Mouse (Mus musculus) hindbrain, postnatal 0 days (tissue): ENCODE measurements around the gene Trmt1. TPM values are rescaled to one million over a fixed set of nuclear protein-coding genes. Genes with fewer than 3 reads are reported as not detected.

Experiments used
- ATAC-seq: fragments of 200-750 bp; cut with Nextera tagmentation; 2 replicates; pipeline ENCODE4 v1.8.0; 2017; ENCODE audit warnings: mild to moderate bottlenecking, moderate TSS enrichment, moderate library complexity
- DNase-seq: peaks from one replicate; pipeline ENCODE4 v3.0.0-alpha.2; 2015; ENCODE audit warnings: low spot score
- H3K27ac ChIP-seq: fragments of 300-500 bp; sonication (generic); 2 replicates; pipeline ENCODE4 v1.5.1; 2014; ENCODE audit warnings: mild to moderate bottlenecking
- H3K27me3 ChIP-seq: fragments of 300-500 bp; sonication (generic); 2 replicates; pipeline ENCODE4 v1.6.1; 2014; ENCODE audit warnings: low read length, mixed read lengths; ENCODE audit not compliant: insufficient read depth
- H3K36me3 ChIP-seq: fragments of 300-500 bp; sonication (generic); 2 replicates; pipeline ENCODE4 v1.6.1; 2014; ENCODE audit warnings: low read length, mixed read lengths; ENCODE audit not compliant: insufficient read depth
- H3K4me1 ChIP-seq: fragments of 300-500 bp; sonication (generic); 2 replicates; pipeline ENCODE4 v1.6.1; 2014; ENCODE audit warnings: antibody characterized with exemption, low read length, mixed read lengths; ENCODE audit not compliant: insufficient read depth
- H3K4me2 ChIP-seq: fragments of 300-500 bp; sonication (generic); 2 replicates; pipeline ENCODE4 v1.6.1; 2014; ENCODE audit warnings: low read depth, mild to moderate bottlenecking, low read length, moderate library complexity, mixed read lengths
- H3K4me3 ChIP-seq: fragments of 300-500 bp; sonication (generic); 2 replicates; pipeline ENCODE4 v1.5.1; 2014; ENCODE audit warnings: low read length
- H3K9ac ChIP-seq: fragments of 300-500 bp; sonication (generic); replicated peaks from 2 replicates; pipeline ENCODE4 v1.6.1; 2014; ENCODE audit warnings: mild to moderate bottlenecking, low read length, moderate library complexity, mixed read lengths
- H3K9me3 ChIP-seq: fragments of 300-500 bp; sonication (generic); 2 replicates; pipeline ENCODE4 v1.6.1; 2016; ENCODE audit warnings: low read length, mixed read lengths
- CTCF ChIP-seq: IDR thresholded peaks from 2 replicates; pipeline ENCODE4 v1.5.1; 2016; ENCODE audit warnings: antibody characterized with exemption, control low read depth, low read depth
- WGBS: fragments of 180-500 bp; shearing (Covaris S2); extraction: QIAGEN DNeasy Blood & Tissue Kit; methylation state at CpG from one replicate; pipeline ENCODE4 v1.1.7; 2014; 5-methylcytosine and 5-hydroxymethylcytosine counted together
- polyA plus RNA-seq: library from polyadenylated mRNA; unstranded; fragments of >200 nt; fragmentation: Nextera tagmentation; extraction: Ambion mirVana; gene quantifications from 2 replicates; pipeline ENCODE4 v1.2.1, GENCODE M21; 2015
- total RNA-seq: library from RNA; depleted of rRNA; stranded (reverse); fragments of >200 nt; gene quantifications from 2 replicates; pipeline ENCODE4 v1.2.3, GENCODE M21; 2014; rRNA removed

Trmt1 gene
- 69.5 and 93.3 TPM in 2 replicates for total RNA-seq
- 71.2 and 79.2 TPM in 2 replicates for polyA plus RNA-seq

DNA sequence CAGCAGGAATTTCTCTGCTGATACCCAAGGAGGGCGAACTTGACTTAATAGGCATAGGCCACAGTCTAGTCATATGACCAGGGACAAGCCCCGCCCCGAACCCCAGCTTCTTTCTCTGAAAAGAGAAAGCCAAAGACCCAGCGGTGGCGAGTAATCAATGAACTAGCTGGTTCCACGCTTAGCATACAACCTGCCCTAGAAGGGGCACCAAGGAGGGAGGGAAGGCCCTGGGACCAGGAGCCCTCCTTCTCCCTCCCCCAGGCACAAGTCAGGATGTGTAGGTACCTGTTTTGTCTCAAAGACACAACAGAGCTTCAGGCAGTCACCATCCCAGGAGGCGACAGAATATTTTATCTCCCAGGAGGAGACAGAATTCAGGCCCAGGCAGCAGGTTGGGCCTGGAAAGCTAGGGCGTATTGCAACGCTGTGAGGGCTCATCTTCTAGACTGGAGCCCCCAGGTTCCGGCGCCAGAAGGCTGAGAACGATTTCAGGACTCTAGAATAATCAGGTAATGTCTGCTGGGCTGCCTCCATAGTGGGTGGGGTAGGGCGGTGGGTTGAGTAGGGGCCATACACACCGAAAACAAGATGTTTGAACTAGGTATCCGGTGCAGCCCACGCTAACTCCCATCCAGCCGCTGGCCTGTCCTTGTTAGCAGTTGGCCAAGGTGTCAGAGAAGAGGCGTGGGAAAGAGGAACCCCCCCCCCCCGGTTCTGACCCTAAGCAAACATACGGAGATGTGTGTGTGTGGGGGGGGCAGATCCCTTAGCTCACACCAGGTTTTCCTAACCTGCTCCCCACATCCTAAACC is at the start of gene Trmt1:
Trmt1 (plus strand) TSS at position 117 of the 812 bp plus-strand sequence.
- Histone ChIP-seq H3K27me3 (no peaks in the 10 kb centered on the region), H3K4me3 (peak within 1 kb of the TSS; percentile 100), H3K4me2 (peak within 1 kb of the TSS; percentile 94), H3K27ac (peak within 1 kb of the TSS; percentile 89), H3K9ac (peak within 1 kb of the TSS; percentile 100), H3K9me3 (no peaks in the 10 kb centered on the region), H3K36me3 (no peaks in the 10 kb centered on the region), H3K4me1 (peaks cover 22% of the 10 kb centered on the region)
- peak; percentile 52 for DNase-seq
- no peak for ATAC-seq
- 6% methylated on average over 20 of the region's 20 CpGs for WGBS
- no peak for TF ChIP-seq CTCF

GRCm38 (mm10) chr8:84637946-84638554 is 48.1 kb upstream of the Trmt1 start:
- WGBS: 42% methylated on average over 8 of the region's 8 CpGs
- H3K27ac ChIP-seq: peak overlapping the region; percentile 79; the same call in 1 of the 2 replicates
- peak overlapping the region; percentile 78 for H3K4me2 ChIP-seq

DNA sequence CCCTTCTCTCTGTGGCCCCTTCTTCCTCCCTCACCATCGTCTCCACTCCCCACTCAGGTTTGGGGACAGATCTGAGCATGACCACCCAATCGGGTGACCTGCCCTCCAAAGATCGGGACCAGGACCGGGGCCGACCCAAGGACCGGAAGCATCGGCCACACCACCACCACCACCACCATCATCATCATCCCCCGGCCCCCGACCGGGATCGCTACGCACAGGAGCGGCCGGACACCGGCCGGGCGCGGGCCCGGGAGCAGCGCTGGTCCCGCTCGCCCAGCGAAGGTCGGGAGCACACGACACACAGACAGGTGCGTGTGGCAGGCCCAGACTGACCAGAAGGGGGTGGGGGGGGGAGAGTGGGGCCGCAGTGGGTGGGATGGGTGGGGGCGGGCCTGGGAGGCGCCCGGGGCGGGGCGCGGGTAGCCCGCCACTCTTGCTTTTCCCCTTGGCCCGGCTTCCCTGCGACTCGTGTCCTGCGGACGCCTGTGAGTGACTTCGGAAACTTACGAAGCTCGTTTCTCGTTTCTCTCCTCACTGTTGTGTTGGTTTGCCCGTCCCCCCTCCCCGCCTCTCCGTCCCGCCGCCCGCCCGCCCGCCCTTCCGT is 47.4 kb upstream of the Trmt1 start:
- ATAC-seq: peak; percentile 11; the same call in 1 of the 2 replicates
- under 1% methylated on average over 41 of the region's 52 CpGs for WGBS
- peak overlapping the region; percentile 79 for H3K27ac ChIP-seq

More at GRCm38 (mm10) chr8:84637946-84638554, 48.1 kb upstream of the Trmt1 start:
- peak overlapping the region; percentile 52 for H3K9ac ChIP-seq
- no peak for DNase-seq
- H3K9me3 ChIP-seq: no peaks in the 10 kb centered on the region
- no peaks in the 10 kb centered on the region for H3K27me3 ChIP-seq
- no peak for TF ChIP-seq CTCF
- H3K36me3 ChIP-seq: 0 out of 2 replicates have a peak, but pooled peaks cover 4% of the 10 kb centered on the region
- peaks cover 8% of the 10 kb centered on the region; the same call in 1 of the 2 replicates for H3K4me1 ChIP-seq
- peak overlapping the region; percentile 43 for H3K4me3 ChIP-seq
- ATAC-seq: no peak

GRCm38 (mm10) chr8:84639162-84640009 is 46.7 kb upstream of the Trmt1 start:
- no peak; the same call in 1 of the 2 replicates for TF ChIP-seq CTCF
- Histone ChIP-seq H3K9me3 (no peaks in the 10 kb centered on the region), H3K36me3 (no peaks in the 10 kb centered on the region), H3K27me3 (no peaks in the 10 kb centered on the region), H3K4me3 (peak overlapping the region; percentile 43), H3K4me2 (peak overlapping the region; percentile 78), H3K9ac (peak overlapping the region; percentile 52), H3K4me1 (peaks cover 7% of the 10 kb centered on the region; the same call in 1 of the 2 replicates), H3K27ac (peak overlapping the region; percentile 79)
- under 1% methylated on average over 75 of the region's 106 CpGs for WGBS
- peak; percentile 93 for ATAC-seq
- DNase-seq: peak; percentile 99

More for the DNA sequence above, 47.4 kb upstream of the Trmt1 start:
- TF ChIP-seq CTCF: no peak
- H3K36me3 ChIP-seq: 0 out of 2 replicates have a peak, but pooled peaks cover 2% of the 10 kb centered on the region
- H3K27me3 ChIP-seq: no peaks in the 10 kb centered on the region
- H3K4me3 ChIP-seq: peak overlapping the region; percentile 43
- H3K9ac ChIP-seq: peak overlapping the region; percentile 52
- peaks cover 8% of the 10 kb centered on the region; the same call in 1 of the 2 replicates for H3K4me1 ChIP-seq
- peak overlapping the region; percentile 78 for H3K4me2 ChIP-seq
- DNase-seq: no peak
- no peaks in the 10 kb centered on the region for H3K9me3 ChIP-seq

DNA sequence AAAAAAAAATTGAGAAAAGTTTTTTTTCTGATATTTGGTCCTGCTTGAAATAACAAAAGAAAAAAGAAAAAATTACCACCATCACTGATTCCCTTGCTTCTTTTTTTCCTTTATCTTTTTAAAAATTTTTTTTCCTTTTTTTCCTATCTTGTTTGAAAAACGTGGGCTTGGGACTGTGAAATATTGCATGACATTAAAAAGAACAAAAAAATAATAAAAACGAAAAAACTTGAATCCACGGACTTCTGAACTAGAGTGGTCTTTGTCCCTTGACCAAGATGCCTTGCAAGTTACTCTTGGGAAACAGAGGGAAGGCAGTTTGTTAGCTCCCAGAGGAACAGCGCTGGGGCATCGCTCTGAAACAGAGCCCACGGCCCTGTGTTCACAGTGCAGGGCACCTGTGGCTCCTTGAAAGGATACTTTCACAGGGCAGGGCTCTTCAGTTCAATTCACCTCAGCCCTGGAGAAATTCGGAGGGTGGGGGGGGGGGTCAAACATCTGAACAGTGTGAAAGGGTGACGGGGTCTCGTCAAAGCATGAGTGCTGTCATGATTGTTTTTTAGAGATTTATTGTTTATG is 46.0 kb upstream of the Trmt1 start:
- DNase-seq (no peak), ATAC-seq (no peak)
- no peak for TF ChIP-seq CTCF
- H3K4me1 ChIP-seq: peaks cover 2% of the 10 kb centered on the region; the same call in 1 of the 2 replicates
- H3K27me3 ChIP-seq: no peaks in the 10 kb centered on the region
- H3K4me3 ChIP-seq: peak overlapping the region; percentile 43
- H3K9ac ChIP-seq: peak overlapping the region; percentile 38; the same call in 1 of the 2 replicates
- WGBS: 24% methylated on average over 9 of the region's 9 CpGs
- H3K27ac ChIP-seq: no peak overlapping the region
- H3K4me2 ChIP-seq: peak overlapping the region; percentile 51
- no peaks in the 10 kb centered on the region for H3K36me3 ChIP-seq
- no peaks in the 10 kb centered on the region for H3K9me3 ChIP-seq
